Mouse (Mus musculus) adrenal gland, postnatal 10 days (tissue): ENCODE measurements at regions not wholly inside any gene's neighbourhood (a gene's known extent, or its start where the extent isn't known, plus 50 kb on each side); places are given as distances from the start of the nearest gene placed in this dataset.

ENCODE experiments used
- DNase-seq: peaks from one replicate; pipeline ENCODE4 v3.0.0; 2021; ENCODE audit warnings: mixed read lengths

DNA sequence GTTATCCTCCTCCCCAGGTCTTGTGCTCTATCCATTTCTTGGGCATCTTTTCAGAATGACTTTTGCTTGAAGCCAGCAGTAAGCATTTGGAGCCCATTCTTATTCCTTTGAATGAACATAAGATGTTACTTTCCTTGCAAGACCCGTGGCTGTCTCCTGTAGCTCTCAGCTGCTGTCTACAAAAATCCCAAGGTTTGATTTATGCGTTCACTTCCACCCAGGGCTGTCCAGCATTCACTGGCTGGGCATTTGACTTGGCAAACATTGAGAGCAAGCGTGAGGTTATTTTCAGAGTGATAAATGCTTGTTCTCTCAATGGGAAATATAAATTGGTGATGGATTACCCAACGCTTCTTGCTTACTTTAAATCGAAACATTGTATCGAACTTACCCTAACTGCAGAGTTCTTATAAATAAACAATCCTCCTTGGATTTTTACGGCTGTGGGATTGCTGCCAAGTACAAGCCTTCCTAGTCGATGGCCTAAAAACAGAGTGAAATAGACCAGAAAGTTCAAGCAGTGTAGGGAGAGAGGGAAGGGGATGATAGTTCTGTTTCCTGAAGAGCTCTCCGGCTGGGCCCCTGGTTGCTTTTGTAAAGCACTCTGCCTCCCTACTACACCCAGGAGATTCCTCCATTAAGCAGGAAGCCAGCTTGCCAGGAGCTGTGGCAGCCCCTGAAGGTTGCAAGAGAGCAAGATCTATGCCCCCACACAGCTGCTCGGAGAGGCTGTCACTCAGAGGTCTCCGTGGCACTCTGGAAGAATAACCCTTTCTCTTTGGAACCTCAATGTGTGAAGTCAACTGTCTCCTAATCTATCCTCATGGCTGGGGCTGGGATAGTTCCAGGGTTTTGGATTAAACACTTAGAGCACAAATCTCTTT is 210.1 kb downstream of the Mex3b start:
- DNase-seq: no peak

DNA sequence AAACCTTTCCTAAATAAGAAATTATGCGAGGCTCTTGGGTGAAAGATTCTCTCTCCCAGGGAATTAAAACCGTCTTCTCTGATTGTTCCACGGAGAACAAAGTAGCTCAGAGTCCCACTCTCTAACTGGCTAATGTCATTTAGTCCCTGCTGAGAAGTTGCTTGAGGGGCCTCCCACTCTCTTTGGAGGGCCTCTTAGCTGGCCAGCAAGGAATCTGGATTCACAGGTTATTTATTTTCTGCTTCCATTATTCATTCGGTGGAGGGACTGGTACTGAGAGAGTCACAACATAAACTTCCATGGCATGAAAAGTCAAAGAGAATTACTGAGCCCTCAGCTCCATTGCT is 210.8 kb downstream of the Mex3b start:
- DNase-seq: no peak

DNA sequence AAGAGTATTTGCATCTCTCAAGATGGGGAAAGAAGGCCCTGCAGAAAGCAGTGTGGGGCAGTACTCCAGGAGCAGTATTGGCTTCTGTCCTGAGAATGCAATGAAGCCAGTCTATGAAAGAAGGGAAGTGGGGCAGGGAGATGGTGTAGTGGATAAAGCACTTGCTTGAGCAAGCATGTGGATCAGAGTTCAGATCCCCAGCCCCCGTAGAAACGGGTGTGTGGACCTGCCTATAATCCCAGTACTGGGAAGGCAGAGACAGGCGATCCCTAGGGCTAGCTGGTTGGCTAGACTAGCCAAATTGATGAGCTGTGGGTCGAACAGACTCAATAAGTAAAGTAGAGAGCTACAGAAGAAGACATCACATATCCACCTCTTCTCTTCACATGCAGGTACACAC is 211.6 kb downstream of the Mex3b start:
- DNase-seq: no peak

DNA sequence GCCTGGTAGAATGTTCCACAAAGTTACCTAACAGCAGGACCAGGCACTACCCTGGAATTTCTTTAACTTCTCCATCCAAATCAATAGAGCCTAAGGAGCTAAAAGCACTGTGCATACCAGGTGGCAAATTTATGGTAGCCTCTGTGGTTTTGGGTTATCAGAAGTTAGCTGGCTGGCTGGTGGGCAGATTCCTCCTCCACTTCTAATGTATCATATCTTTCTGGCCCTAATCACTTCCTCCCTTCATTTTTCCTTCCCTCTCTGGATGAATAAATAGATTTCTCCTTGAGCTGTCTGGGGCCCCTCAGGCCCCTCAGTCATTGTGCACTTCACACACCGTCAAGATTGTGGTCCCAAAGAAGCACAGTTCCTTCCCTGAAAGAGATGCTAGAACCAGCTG is 212.7 kb downstream of the Mex3b start:
- no peak for DNase-seq

DNA sequence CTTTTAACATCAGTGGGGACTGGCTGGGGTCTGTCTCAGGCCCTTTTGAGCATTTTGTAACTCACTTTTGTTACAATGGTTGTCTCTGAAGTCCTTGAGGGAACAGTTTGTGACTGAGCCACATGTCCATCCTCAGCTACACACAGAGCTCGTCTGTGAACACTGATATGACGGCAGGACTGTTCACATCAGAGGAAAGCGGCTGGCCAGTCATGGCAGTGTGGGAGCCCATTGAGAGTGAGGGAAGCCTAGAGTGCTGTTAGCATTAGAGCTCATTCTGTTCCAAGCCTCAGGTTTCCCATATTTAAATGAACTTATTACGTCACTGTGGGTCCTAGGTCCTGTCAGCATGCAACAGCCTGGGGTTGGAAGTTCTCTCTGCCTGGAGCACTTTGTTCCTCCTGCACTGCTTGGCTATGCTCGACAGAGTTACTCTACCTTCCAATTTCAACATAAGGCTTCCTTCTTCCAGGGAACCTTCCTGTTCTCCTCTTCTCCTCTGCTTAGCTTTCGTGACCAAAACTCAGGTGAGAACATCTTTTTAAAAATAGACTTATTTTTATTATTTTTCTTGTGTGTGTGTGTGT is 217.5 kb downstream of the Mex3b start:
- no peak for DNase-seq

DNA sequence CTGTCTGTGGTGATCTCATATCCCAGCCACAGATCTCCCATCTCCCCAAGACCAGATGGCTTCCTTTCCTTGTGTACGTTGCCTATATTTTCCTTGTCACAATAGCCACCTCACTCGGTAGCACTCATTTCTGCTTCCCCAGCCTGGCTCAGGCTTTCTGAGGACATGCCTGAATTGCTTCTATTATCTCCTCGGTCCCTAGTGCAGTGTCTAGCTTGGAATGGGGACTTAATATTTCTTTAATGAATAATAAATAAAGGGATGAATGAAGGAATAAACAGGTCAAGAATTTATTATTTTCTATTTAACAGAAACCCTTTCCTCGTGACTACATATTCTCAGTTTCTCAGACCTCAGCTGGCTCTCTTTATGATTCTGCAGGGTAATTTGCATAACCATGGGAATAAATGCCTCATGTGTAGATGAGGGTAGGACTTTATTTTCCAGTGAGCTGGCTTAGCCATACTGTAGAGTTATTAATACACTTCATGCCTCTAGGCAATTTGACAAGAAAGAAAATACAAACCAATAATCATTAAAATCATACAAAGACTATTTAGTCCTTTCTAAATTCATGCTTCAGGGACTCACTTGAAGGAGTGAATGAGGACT is 218.5 kb downstream of the Mex3b start:
- DNase-seq: no peak

DNA sequence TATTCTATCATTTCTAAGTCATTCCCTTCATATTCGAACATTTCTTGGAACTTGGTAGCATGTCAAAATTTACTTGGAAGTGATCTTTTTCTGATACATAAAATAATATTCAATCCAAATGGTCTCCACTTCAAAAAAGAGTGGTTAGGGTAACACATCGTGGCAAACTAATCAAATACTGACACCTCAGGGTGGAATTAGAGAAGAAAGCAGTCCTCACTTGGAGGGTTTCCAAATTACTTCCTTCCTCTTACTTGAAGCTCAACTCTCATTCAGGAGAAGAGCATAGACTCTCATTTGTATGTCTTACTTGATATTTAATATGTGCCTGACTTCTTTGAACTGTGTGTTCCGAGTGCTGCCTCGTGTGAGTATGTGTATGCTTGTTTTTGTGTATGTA is 220.3 kb downstream of the Mex3b start:
- DNase-seq: no peak

DNA sequence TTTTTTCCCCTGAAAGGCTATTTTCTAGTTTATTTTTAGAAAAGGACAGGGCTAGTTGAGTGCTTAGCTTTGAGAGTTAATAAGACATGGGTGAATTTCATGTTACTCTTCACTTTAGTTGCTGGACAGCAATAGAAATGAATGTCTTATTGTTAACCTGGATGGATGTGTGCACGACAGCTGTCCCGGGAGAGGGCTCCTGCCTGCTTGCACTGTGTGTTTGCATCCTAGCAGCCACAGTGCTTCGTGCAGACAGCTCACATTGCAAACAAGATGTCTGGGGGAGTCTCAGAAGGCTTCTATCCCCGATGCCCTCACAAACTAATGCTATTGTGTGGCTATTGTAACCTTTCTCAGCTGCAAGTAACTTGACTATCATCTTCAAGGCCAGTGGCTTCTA is 221.0 kb downstream of the Mex3b start:
- no peak for DNase-seq

DNA sequence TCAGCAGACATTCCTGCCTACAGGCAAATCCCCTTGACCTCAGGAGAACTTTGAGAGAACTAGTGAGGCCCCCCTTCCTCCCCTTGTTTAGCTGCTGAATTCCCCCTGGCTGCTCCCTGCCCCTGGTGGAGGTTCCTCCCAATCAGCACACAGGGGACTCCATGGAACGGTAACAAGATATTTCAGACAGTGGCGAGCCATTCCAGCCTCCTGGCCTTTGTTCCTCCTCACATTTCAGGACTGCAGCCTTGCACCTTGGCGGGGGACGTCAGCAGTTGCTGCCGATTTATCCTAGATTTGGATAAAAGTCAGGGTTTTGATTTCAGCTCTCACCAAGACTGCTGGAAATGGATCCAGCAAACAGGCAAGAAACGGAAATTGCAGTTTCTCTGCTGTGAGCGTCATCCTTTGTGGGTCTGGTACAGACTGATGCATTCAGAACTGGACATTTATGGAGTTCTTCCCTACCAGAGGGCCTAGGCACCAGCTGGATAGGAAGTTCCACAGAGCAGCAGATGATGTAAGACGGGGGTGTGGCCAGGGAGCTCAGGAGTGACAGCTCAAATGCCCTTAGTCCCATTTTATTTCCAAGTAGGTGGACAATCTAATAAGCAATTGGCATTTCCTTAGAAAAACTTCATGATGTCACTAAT is 222.3 kb downstream of the Mex3b start:
- peak; percentile 31 for DNase-seq

DNA sequence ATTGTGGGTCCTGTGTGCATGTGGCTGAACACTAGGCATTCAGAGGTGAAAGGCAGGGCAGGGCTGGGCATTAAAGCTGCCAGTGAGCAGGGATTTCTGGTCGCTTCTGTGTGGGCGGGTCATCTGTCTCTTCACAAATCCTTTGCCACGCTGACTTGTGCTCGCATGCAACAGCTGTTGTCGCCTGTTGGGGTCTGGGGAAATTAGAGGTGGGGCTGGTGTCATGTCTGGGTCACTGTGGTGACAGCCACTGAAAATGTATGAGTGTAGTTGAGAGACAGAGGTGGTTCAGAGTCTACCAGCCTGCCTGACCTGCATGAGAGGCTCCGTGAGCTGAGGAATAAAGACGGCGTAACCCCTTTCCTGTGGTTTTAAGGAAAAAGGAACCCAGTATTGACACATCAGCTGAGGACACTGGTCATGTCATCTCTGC is 226.8 kb downstream of the Mex3b start:
- DNase-seq: no peak

DNA sequence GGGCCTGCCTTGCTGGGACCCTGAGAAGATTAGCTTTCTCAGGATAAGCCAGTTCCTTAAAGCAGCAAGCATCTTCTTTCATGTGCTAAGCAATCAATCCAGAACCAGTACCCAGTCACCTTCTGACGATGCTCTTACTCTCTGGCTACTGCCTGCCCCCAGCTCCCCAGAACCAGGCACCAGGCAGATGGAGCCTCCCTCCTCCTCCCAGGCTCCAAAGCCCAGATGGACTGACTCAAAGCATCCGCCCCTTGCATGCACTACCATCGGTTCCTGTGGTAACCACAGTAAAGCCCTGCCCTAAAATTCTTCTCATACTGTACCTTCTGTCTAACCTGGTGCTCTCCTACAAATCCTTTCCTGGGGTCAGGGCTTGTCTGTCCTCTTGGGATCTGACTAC is 227.8 kb downstream of the Mex3b start:
- no peak for DNase-seq

DNA sequence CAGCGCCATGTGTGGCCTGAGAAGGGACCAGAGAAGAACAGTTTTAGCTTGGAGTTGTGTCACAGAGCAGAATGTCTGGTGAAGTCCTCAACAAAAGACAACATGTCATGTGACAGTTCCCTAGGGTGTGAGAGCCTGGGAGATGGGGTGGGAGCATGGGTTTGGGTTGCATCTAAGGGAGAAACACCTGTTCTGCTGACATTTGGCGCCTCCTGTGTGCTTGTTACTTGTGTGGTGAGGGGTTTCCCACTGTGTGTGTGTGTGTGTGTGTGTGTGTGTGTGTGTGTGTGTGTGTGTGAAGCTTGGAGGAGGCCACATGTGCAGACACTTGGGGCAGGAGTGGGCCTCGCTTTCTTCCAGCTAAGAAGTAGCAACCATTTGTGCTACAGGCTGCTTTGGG is 228.5 kb downstream of the Mex3b start:
- DNase-seq: no peak

DNA sequence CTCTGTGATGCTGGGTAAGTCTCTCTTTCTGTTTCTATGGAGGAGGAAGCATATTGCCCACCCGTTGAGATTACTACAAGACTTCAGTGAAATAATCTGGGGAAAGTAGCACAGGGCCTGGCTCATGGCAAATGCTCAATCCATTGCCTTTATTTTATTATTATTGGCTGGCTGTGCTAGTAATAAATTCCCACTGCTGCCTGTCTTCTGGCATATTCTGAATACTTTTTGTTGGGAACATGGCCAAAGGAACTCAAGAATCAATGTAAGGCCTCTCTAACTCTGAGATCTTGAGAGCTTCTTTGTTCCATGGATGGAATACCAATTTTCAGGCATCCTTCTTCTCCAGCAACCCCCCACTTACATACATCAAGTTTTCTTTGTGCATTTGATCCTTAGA is 237.3 kb downstream of the Mex3b start:
- no peak for DNase-seq

DNA sequence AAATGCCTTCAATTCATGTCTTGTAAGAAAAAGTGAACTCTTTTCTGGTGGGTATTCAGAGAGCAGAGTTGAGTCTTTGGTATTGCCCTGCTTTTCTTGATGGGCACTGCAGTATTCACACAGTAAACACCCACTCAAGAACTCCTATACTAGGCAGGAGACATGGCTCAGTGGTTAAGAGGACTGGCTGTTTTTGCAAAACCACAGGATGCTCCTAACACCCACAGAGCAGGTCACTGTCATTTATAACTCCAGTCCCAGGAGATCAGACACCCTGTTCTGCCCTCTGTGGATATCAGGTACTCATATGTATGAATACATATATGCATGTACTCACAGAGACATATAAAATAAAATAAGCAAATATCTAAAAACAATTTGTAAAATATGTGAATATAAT is 238.5 kb downstream of the Mex3b start:
- no peak for DNase-seq

DNA sequence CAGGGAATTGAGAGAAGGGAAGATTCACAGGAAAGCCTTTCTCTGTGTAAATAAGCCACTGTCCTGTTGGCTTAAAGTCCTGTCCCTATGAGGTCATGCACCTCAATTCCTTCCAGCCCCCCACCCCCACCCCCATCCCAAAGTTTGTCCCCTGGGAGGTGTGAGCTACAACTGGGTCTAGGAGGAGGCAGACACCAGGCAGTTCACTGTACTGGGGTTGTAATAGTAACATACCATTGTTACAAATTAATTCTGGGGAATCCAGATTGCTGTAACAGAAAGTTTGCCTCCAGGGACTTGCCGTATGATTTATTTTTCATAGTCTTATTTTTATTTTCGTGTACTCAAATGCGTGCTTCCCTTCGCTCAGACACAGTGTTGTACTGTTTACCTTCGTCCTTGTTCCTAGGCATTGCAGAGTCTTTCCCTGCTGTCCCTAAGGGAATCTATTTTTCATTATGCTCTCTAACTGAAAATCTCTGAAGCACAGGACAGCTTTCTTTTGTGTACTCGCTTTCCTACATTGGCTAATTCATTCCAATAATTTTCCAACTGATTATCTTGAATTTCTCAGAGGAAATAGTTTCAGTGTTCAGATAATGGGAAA is 244.2 kb downstream of the Mex3b start:
- no peak for DNase-seq

DNA sequence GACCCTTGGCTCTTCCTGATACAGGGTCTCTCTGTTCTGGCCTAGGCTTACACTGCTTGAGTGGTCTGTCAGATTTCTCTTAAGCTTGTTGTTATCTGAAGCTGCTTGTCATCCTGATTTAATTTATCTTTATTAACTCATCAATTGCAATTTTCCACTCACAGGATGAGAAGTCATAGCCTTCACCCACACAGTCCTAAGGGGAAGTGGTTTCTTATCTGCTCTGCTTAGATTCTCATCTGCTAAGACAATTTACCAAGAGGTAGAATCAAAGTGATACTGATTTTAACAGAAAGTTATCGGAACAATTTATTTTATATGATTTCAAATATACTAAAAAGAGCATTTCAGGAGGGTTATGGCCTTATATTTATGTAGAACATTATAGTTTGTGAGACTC is 249.4 kb downstream of the Mex3b start:
- DNase-seq: no peak

DNA sequence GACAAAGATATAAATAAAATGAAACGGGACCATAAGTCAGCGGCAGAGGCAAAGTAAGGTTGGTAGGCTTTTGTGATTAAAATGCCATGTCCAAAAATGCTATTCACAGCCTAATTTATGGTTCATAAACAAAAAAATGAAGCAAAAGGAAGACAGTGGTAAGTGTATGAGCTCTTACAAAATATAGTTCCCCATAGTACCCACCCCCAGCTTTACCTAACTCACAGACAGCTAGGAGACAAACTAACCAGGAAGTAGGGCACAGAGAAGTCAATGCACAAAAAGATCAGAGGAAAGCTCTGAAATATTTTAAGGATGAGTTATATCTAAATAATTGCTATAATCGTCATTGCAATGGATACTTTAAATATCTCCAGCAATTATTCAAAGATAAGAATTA is 249.9 kb downstream of the Mex3b start:
- no peak for DNase-seq

DNA sequence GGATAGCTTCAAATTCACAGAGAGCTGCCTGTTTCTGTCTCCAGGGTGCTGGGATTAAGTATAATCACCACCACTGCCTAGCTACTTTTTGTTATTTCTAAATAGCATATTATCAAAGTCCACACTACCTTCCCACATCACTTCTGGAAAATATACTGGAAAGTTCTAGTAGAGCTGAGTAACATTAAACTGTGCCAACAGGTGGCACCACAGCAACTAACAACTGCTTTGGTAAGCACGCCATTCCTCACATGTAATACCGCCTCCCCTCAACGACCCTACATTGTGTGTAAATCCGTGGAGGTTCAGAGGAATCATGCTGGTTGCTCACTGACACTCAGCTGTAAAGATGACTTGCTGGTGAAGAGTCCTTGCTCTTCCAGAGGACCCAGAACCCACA is 259.1 kb downstream of the Mex3b start:
- DNase-seq: no peak

DNA sequence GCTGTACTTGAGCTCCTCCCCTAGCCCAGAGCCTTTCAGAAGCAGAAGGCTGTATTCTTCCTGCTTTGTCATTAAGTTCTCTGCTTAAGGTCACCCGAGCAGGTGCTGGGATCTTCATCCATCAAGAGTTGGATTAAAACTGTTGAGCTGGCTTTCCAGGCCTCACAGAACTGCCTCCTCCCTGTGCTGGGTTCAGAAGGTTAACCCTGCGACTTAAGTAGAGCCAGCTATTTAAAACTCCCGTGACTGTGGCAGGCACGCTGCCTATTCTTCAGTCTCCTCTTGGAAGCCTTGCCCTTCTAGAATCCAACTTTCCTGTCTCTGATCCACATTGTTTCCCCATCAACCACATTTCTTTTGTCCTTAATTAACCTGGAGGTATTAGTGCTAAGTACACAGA is 273.1 kb downstream of the Mex3b start:
- no peak for DNase-seq

DNA sequence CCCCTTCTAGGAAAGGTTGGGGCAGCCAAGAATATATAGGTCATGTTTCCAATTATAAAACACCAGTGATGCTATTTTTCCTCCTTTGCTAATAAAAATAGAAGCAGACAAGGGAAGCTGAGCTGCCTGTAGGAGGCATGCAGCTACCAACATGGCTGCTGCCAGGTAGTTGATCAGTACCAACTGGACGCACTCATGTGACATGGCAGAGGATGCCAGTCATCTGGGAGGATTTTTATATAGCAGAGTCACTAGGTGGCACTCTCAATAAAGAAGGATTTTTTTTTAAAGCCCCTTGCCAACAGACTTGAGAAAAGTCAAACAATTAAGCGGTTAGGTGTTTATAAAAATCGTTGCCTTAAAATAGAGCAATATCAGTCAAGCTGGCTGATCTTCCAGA is 273.5 kb downstream of the Mex3b start:
- no peak for DNase-seq

DNA sequence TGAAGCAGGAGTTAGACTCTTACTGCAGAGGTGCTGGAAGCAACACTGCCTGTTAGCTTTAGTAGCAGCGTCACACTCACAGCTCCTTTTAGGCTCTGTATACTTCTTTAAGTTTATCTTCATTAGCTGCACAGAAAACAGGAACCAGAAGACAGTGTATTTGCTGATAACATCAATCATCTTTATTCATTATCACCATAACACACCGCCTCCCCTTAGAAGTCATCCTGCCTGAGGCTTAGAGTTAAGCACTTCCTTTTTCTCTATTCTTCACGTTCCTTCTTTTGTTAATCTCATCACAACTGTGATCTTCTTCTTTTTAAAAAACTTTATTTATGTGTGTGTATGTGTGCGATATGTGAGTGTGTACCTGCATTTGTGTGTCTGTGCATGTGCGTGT is 276.9 kb downstream of the Mex3b start:
- DNase-seq: no peak

DNA sequence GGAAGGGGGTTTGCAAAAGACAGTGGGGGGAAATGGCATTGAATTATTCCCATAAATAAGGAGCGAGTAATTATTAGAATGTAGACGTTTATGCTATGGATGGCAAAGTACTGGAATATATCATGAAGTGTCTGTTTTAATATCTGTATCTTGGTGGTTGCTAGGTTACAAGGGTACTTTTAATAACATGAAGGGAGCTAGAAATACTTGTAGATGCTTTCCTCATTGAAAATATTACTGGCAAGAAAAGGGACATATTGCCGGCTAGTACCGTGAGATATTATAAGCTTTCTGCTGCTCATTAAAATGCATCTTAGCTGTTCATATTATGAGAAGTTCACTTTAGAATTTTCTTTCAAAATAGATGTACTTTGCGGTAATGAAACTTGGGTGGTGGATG is 278.4 kb downstream of the Mex3b start:
- DNase-seq: no peak

DNA sequence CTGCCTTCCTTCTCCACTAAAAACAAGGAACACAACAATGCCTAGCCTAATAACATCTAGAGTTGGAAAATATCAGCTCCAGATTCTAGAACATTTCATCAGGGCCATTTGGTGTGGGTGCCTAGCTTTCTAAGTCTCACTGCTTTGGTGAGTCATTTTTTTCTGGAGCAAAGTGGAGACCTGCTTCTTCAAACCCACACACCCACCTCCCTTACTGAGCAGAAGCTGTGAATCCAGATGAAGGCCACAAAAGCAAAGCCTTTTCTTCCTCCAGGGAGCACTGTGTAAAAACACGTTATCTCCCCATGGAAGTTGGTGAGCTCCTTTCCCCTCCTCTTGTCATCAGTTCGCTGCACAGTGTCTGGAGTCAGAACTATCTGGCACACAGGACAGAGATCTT is 294.1 kb downstream of the Mex3b start:
- DNase-seq: no peak
